Mouse (Mus musculus) liver, embryonic 11.5 days (tissue): ENCODE results near the gene Wfdc12. TPM values are rescaled to one million over a fixed set of nuclear protein-coding genes. Genes with fewer than 3 reads are reported as not detected.

Experiments
- ATAC-seq: fragments of 200-750 bp; cut with Nextera tagmentation; replicated peaks from 2 replicates; pipeline ENCODE4 v1.8.0; 2017; ENCODE audit warnings: moderate number of reproducible peaks, mild to moderate bottlenecking, moderate TSS enrichment, moderate library complexity; ENCODE audit not compliant: low FRiP score
- DNase-seq: peaks from one replicate; pipeline ENCODE4 v3.0.0-alpha.2; 2017; ENCODE audit warnings: low spot score
- H3K27ac ChIP-seq: fragments of 300-500 bp; sonication (generic); 2 replicates; pipeline ENCODE4 v1.5.1; 2014; ENCODE audit warnings: mild to moderate bottlenecking, low read depth, low read length, control low read depth
- H3K27me3 ChIP-seq: fragments of 300-500 bp; sonication (generic); replicated peaks from 2 replicates; pipeline ENCODE4 v1.6.1; 2014; ENCODE audit warnings: low read length, mixed read lengths; ENCODE audit not compliant: control insufficient read depth, insufficient read depth
- H3K36me3 ChIP-seq: fragments of 300-500 bp; sonication (generic); 2 replicates; pipeline ENCODE4 v1.6.1; 2014; ENCODE audit warnings: mild to moderate bottlenecking, low read length, moderate library complexity, mixed read lengths; ENCODE audit not compliant: control insufficient read depth, insufficient read depth
- H3K4me1 ChIP-seq: fragments of 300-500 bp; sonication (generic); replicated peaks from 2 replicates; pipeline ENCODE4 v1.6.1; 2014; ENCODE audit warnings: low read length, mixed read lengths; ENCODE audit not compliant: control insufficient read depth, insufficient read depth
- H3K4me2 ChIP-seq: fragments of 300-500 bp; sonication (generic); 2 replicates; pipeline ENCODE4 v1.6.1; 2014; ENCODE audit warnings: mild to moderate bottlenecking, control low read depth, moderate library complexity
- H3K4me3 ChIP-seq: fragments of 300-500 bp; sonication (generic); 2 replicates; pipeline ENCODE4 v1.5.1; 2014; ENCODE audit warnings: low read depth, low read length, control low read depth
- H3K9ac ChIP-seq: fragments of 300-500 bp; sonication (generic); 2 replicates; pipeline ENCODE4 v1.6.1; 2014; ENCODE audit warnings: low read depth, low read length, control low read depth
- H3K9me3 ChIP-seq: fragments of 300-500 bp; sonication (generic); 2 replicates; pipeline ENCODE4 v1.6.1; 2016; ENCODE audit warnings: low read length, inconsistent platforms, mixed read lengths; ENCODE audit not compliant: control insufficient read depth
- WGBS: fragments of 180-500 bp; shearing (Covaris S2); extraction: QIAGEN DNeasy Blood & Tissue Kit; methylation state at CpG from one replicate; pipeline ENCODE4 v1.1.7; 2014; 5-methylcytosine and 5-hydroxymethylcytosine counted together
- polyA plus RNA-seq: library from polyadenylated mRNA; unstranded; fragments of >200 nt; fragmentation: Nextera tagmentation; extraction: Ambion mirVana; gene quantifications from 2 replicates; pipeline ENCODE4 v1.2.1, GENCODE M21; 2014

Gene Wfdc12
- polyA plus RNA-seq, 1 experiment from 2014 or later: not detected

DNA sequence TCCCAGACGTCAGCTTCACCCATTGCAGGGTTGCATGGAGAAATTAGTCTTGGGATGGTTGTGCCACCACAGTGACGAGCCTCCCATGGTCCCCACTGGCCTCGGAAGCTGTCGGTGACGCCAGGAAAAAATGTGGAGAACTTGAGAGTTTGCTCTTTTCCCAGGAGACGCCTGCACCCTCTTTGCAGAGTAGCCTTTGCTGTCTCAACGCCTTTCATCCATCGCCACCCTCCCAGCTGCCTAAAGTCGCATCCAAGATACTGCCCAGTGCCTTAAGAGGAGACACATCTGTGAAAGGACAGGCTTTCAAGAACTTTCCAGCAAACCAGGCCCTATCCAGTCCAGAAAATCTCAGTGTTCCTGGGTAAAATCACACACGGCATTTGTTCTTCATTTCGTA is 38.1 kb downstream of the Wfdc12 start:
- no peak overlapping the region for H3K4me2 ChIP-seq
- WGBS: 91% methylated on average over 11 of the region's 11 CpGs
- H3K4me3 ChIP-seq: no peak overlapping the region
- no peak for ATAC-seq
- H3K4me1 ChIP-seq: no peaks in the 10 kb centered on the region
- H3K27me3 ChIP-seq: no peaks in the 10 kb centered on the region
- H3K9ac ChIP-seq: no peak overlapping the region
- H3K9me3 ChIP-seq: no peaks in the 10 kb centered on the region
- no peak overlapping the region for H3K27ac ChIP-seq
- H3K36me3 ChIP-seq: peaks cover 16% of the 10 kb centered on the region; the same call in 1 of the 2 replicates
- no peak for DNase-seq

DNA sequence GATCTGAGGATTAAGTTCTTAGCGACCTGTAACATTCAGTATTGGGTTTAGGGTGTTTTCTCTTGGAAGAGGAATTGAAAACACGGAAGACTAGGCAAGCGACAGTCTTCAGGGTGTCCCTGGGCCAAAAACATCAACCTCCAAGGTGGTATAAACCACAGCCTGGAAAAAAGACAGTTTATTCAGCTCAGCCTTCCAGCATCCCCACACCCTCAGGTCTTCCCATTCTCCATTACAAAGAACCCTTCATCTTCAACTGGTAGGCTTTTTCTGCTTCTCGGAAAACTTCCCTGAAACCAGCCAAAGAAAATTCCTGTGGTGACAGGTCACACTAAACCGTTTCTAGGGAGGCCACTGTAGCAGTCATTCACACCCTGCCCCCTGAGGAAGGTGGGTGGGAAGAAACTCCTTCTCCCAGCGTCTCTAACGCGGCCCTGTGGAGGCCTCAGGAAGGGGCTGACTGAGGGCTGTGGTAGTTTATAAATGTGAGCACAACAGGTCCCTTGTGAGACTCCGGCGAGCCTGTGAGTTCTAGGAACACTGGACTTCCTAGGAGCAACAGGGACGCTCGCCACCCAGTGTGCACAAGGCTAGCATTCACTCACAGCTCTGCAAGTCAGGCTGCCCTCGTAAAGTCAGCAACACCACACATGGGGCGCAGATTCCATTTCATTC is 40.2 kb downstream of the Wfdc12 start:
- Histone ChIP-seq H3K36me3 (peaks cover 16% of the 10 kb centered on the region; the same call in 1 of the 2 replicates), H3K9ac (no peak overlapping the region), H3K4me2 (no peak overlapping the region), H3K27ac (no peak overlapping the region), H3K4me3 (no peak overlapping the region), H3K9me3 (no peaks in the 10 kb centered on the region), H3K4me1 (no peaks in the 10 kb centered on the region), H3K27me3 (no peaks in the 10 kb centered on the region)
- WGBS: 66% methylated on average over 14 of the region's 14 CpGs
- ATAC-seq (no peak), DNase-seq (no peak)

DNA sequence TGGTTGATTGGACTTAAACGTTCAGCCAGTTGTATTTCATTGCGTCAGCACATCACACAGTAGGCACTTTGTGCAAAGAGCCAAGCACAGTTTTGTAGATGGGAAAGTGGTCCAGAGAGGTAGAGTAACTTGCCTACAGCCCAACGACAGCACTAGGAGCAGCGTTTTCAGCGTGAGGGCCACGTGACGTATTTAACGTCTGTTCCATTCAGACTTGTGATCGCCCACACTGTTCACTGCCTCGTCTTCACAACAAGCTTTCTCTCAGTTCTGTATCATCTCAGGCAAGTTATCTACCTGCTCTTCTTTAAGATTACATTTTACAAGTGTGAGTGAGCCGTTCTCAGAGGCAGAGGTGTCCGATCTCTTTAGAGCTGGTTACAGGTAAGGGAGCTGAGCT is 43.9 kb downstream of the Wfdc12 start:
- no peak overlapping the region for H3K27ac ChIP-seq
- ATAC-seq: no peak
- no peak overlapping the region for H3K4me2 ChIP-seq
- no peaks in the 10 kb centered on the region for H3K4me1 ChIP-seq
- no peaks in the 10 kb centered on the region; the same call in 1 of the 2 replicates for H3K36me3 ChIP-seq
- DNase-seq: no peak
- H3K27me3 ChIP-seq: no peaks in the 10 kb centered on the region
- no peak overlapping the region for H3K4me3 ChIP-seq
- no peak overlapping the region for H3K9ac ChIP-seq
- no peaks in the 10 kb centered on the region for H3K9me3 ChIP-seq
- 93% methylated on average over 12 of the region's 12 CpGs for WGBS

DNA sequence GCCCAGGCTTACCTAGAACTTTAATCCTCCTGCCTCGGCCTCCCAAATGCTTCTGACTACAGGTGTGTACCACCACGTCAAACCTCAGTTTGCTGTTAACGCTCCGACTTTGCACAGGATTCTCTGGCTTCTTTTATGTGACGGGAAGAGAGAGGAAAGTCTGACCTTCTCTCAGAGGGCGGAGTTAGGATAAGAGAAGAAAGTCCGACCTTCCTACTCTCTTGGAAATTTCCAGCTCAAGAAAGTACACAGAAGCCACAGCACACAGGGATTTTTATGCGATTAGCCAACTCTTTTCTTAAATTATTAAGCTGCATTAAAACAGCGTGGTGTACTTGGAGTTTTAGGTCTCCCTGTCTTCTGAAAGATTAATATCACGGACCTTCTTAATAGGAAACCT is 45.9 kb downstream of the Wfdc12 start:
- Histone ChIP-seq H3K36me3 (peaks cover 2% of the 10 kb centered on the region; the same call in 1 of the 2 replicates), H3K27me3 (no peaks in the 10 kb centered on the region), H3K9me3 (no peaks in the 10 kb centered on the region), H3K4me2 (no peak overlapping the region), H3K27ac (no peak overlapping the region), H3K4me3 (no peak overlapping the region), H3K4me1 (no peaks in the 10 kb centered on the region), H3K9ac (no peak overlapping the region)
- whole genome bisulfite sequencing: 86% methylated on average over 10 of the region's 10 CpGs
- DNase-seq (no peak), ATAC-seq (no peak)

DNA sequence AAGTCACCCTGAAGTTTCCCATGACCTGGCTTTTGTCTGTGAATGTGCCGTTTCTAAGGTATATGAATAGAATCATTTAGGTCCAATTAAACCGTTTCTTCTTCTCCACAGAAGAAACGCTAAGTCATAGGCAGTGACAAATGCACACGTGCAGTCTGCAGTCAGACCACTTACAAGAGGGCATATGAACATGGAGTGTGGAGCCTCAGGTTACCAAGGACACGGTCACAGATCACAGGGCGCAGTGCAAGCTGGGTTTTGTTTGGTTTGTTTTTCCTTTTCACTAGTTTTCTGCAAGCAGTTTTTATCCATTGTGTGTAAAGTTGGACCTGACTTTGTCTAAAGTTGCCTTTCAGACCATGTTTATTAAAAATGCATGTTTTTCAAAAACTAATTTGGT is 46.4 kb downstream of the Wfdc12 start:
- ATAC-seq: no peak
- Histone ChIP-seq H3K27me3 (no peaks in the 10 kb centered on the region), H3K9me3 (no peaks in the 10 kb centered on the region), H3K4me2 (no peak overlapping the region), H3K27ac (no peak overlapping the region), H3K36me3 (peaks cover 2% of the 10 kb centered on the region; the same call in 1 of the 2 replicates), H3K9ac (no peak overlapping the region), H3K4me1 (no peaks in the 10 kb centered on the region), H3K4me3 (no peak overlapping the region)
- WGBS: 85% methylated on average over 6 of the region's 6 CpGs
- no peak for DNase-seq

DNA sequence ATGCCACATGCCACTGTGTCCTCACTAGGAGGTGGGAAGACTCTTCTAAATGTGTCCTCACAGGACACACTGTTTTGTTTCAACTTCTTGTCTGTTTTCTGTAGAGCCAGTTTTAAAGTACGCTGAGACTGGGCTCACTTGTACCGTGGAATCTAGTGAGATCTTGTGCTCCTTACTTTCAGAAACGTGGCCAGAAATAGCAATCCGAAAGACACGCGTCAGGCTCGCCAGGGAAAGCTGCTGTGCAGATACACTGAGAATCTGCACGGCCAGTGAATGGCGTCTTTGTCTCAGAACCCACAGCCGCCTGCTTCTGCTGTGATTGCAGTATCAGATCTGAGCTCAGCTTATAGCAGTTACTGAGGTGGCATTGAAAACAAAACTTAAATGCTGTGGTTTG is 48.4 kb downstream of the Wfdc12 start:
- no peak overlapping the region for H3K4me3 ChIP-seq
- DNase-seq (no peak), ATAC-seq (no peak)
- no peaks in the 10 kb centered on the region for H3K4me1 ChIP-seq
- H3K9me3 ChIP-seq: no peaks in the 10 kb centered on the region
- H3K27me3 ChIP-seq: no peaks in the 10 kb centered on the region
- H3K36me3 ChIP-seq: 0 out of 2 replicates have a peak, but pooled peaks cover 2% of the 10 kb centered on the region
- WGBS: 76% methylated on average over 10 of the region's 10 CpGs
- H3K4me2 ChIP-seq: no peak overlapping the region
- no peak overlapping the region for H3K9ac ChIP-seq
- no peak overlapping the region for H3K27ac ChIP-seq

Other genes starting within 250 kb of the Wfdc12 start
- 228 and 233 TPM in 2 replicates for gene Ywhab, start 195.6 kb downstream of the Wfdc12 start, polyA plus RNA-seq
- gene Pabpc1l, start 165.2 kb downstream of the Wfdc12 start, polyA plus RNA-seq: 0.78 and 1.2 TPM in 2 replicates
- 30.2 and 32.1 TPM in 2 replicates for gene Stk4, start 120.3 kb downstream of the Wfdc12 start, polyA plus RNA-seq
- gene Tomm34, start 119.4 kb downstream of the Wfdc12 start, polyA plus RNA-seq: 57.1 and 58.0 TPM in 2 replicates
- gene Kcns1, start 19.5 kb downstream of the Wfdc12 start, polyA plus RNA-seq: 0.06 TPM in 1 of 2 replicates, not detected in the other
- gene Wfdc5, start 7.9 kb downstream of the Wfdc12 start, polyA plus RNA-seq: not detected in 2 replicates
- gene Wfdc15a, start 9.5 kb upstream of the Wfdc12 start, polyA plus RNA-seq: not detected in 2 replicates
- not detected in 2 replicates for gene Wfdc15b, start 31.1 kb upstream of the Wfdc12 start, polyA plus RNA-seq
- gene Svs2, start 47.9 kb upstream of the Wfdc12 start, polyA plus RNA-seq: not detected in 2 replicates
- not detected in 2 replicates for gene Svs3b, start 66.0 kb upstream of the Wfdc12 start, polyA plus RNA-seq
- not detected in 2 replicates for gene Svs4, start 87.9 kb upstream of the Wfdc12 start, polyA plus RNA-seq
- gene Svs3a, start 98.7 kb upstream of the Wfdc12 start, polyA plus RNA-seq: not detected in 2 replicates
- not detected in 2 replicates for gene Svs6, start 126.1 kb upstream of the Wfdc12 start, polyA plus RNA-seq
- not detected in 2 replicates for gene Svs5, start 142.1 kb upstream of the Wfdc12 start, polyA plus RNA-seq
- 9.4 and 11.6 TPM in 2 replicates for gene Slpi, start 198.5 kb upstream of the Wfdc12 start, polyA plus RNA-seq
- 0.04 and 0.12 TPM in 2 replicates for gene Rbpjl, start 212.5 kb upstream of the Wfdc12 start, polyA plus RNA-seq
- gene Matn4, start 214.6 kb upstream of the Wfdc12 start, polyA plus RNA-seq: 0.14 and 0.32 TPM in 2 replicates